29 mouse cellular contexts compared by ENCODE assay signal in genomic region chr4:33007443-33008217, GRCm38 (mm10). TPM values are rescaled to one million over a fixed set of nuclear protein-coding genes. Genes with fewer than 3 reads are reported as not detected.
DNase-seq lines count a peak whose midpoint lies in the region; ATAC-seq and TF ChIP-seq lines count a peak whose summit lies in the region.
"Had no signal": no experiment of that assay in that cellular context is flagged by ENCODE, and none has a peak within 500 bp of the region (broad histone marks: within the 10 kb centered on the region; RNA-seq: fewer than 3 reads in every experiment).

No protein-coding gene starts in this region.

- 76% methylated on average over 9 of the region's 9 CpGs for WGBS in kidney, embryonic 15.5 days
- 23% methylated on average over 9 of the region's 9 CpGs for WGBS in small intestine, adult 2 months

- no peak for TF ChIP-seq CTCF in MEL (IDR thresholded peaks at IDR 0.05 in 2 of 3, conservative IDR thresholded peaks at IDR 0.05 in 1 of 3; ENCODE audit: control insufficient read depth in 1 of 3, insufficient read depth in 1 of 3, low read depth in 2 of 3, low read length in 3 of 3, poor library complexity in 1 of 3, severe bottlenecking in 1 of 3)
- no peak for TF ChIP-seq CTCF in small intestine, adult 2 months (IDR thresholded peaks at IDR 0.05; ENCODE audit: extremely low read depth, insufficient read length, insufficient replicate concordance, low read depth, low read length)

- TF ChIP-seq POLR2A in MEL (IDR thresholded peaks at IDR 0.05; ENCODE audit: control insufficient read depth in 1 of 2, insufficient read depth in 1 of 2, low read depth in 1 of 2, low read length in 2 of 2, poor library complexity in 1 of 2), result no peak
- TF ChIP-seq POLR2A in small intestine, adult 2 months (IDR thresholded peaks at IDR 0.05; ENCODE audit: low read depth, low read length), result no peak

- H3K4me1 ChIP-seq in kidney, embryonic 15.5 days, result no peaks in the 10 kb centered on the region
- H3K4me1 ChIP-seq in MEL (ENCODE audit: control insufficient read depth in 1 of 2, insufficient read depth in 2 of 2, low read length in 2 of 2), result no peaks in the 10 kb centered on the region; a peak in 1 of 4 replicates
- peaks cover 7% of the 10 kb centered on the region; the same call in 1 of the 2 replicates for H3K4me1 ChIP-seq in small intestine, adult 2 months (ENCODE audit: control insufficient read depth, insufficient read depth, insufficient read length, low read length)
- H3K4me1 ChIP-seq: embryonic facial prominence, embryonic 13.5 days; forebrain, embryonic 10.5 days; forebrain, embryonic 15.5 days; limb, embryonic 12.5 days; midbrain, embryonic 15.5 days; neural tube, embryonic 15.5 days had no signal

- 0 out of 2 replicates have a peak, but pooled peaks cover 9% of the 10 kb centered on the region for H3K36me3 ChIP-seq in kidney, embryonic 15.5 days
- peaks cover 0 to 3% of the 10 kb centered on the region in 2 experiments; a peak in 1 of 4 replicates for H3K36me3 ChIP-seq in MEL (ENCODE audit: control insufficient read depth in 1 of 2, insufficient read depth in 2 of 2, low read length in 2 of 2)
- H3K36me3 ChIP-seq in small intestine, adult 2 months (ENCODE audit: control insufficient read depth, insufficient read depth, low read length), result peaks cover 17% of the 10 kb centered on the region
- H3K36me3 ChIP-seq: embryonic facial prominence, embryonic 13.5 days; liver, embryonic 12.5 days had no signal

- no peak overlapping the region for H3K27ac ChIP-seq in kidney, embryonic 15.5 days
- H3K27ac ChIP-seq in MEL (ENCODE audit: control insufficient read depth, low read depth, low read length), result no peak overlapping the region
- H3K27ac ChIP-seq in small intestine, adult 2 months (ENCODE audit: insufficient read depth, low read depth, low read length), result peak overlapping the region; percentile 67
- H3K27ac ChIP-seq: embryonic facial prominence, embryonic 13.5 days; forebrain, embryonic 10.5 days; forebrain, embryonic 15.5 days; left cerebral cortex, adult 2 months; limb, embryonic 12.5 days; liver, embryonic 12.5 days; macrophage; midbrain, embryonic 15.5 days; neural tube, embryonic 15.5 days; stomach, postnatal 0 days had no signal

- DNase-seq in kidney, adult 11 months, result peak; percentile 13
- no peak for DNase-seq in kidney, adult 18-20 months
- DNase-seq in kidney, postnatal 36 days, result peak; percentile 19 to 52
- peak; percentile 54 for DNase-seq in MEL (ENCODE audit: low read depth, low spot score)
- DNase-seq in thymus, postnatal 25 days, result no peak
- DNase-seq: adrenal gland, adult 2 months; adrenal gland, postnatal 36 days; cerebellum, adult 18-20 months; cerebellum, postnatal 10 days; lung, adult 2 months; lung, postnatal 10 days; right cerebral cortex, postnatal 25 days; thymus, adult 18-20 months; thymus, postnatal 36 days had no signal

- no peak overlapping the region for H3K4me3 ChIP-seq in kidney, embryonic 15.5 days (replicated peaks)
- peak overlapping the region; percentile 57 to 63 for H3K4me3 ChIP-seq in MEL (ENCODE audit: control insufficient read depth in 1 of 2, insufficient read depth in 1 of 2, low read depth in 2 of 2, low read length in 2 of 2)
- H3K4me3 ChIP-seq in small intestine, adult 2 months (ENCODE audit: low read depth, low read length), result no peak overlapping the region
- H3K4me3 ChIP-seq: embryonic facial prominence, embryonic 13.5 days; forebrain, embryonic 10.5 days; forebrain, embryonic 15.5 days; left cerebral cortex, adult 2 months; limb, embryonic 12.5 days; liver, embryonic 12.5 days; midbrain, embryonic 15.5 days; neural tube, embryonic 15.5 days had no signal

- ATAC-seq in kidney, embryonic 15.5 days (replicated peaks; ENCODE audit: low FRiP score), result no peak
- ATAC-seq: forebrain, embryonic 15.5 days; hindbrain, embryonic 16.5 days; liver, embryonic 12.5 days; midbrain, embryonic 15.5 days had no signal

- no peaks in the 10 kb centered on the region for H3K79me2 ChIP-seq in MEL (ENCODE audit: control insufficient read depth, insufficient read depth, low read length, poor library complexity)

- no peak overlapping the region for H3K9ac ChIP-seq in kidney, embryonic 15.5 days
- H3K9ac ChIP-seq in MEL (ENCODE audit: control insufficient read depth, low read depth, low read length, poor library complexity, severe bottlenecking), result peak overlapping the region; percentile 21; the same call in 1 of the 2 replicates
- H3K9ac ChIP-seq: embryonic facial prominence, embryonic 13.5 days; forebrain, embryonic 15.5 days; limb, embryonic 12.5 days; liver, embryonic 12.5 days; midbrain, embryonic 15.5 days; neural tube, embryonic 15.5 days had no signal

- H3K4me2 ChIP-seq in kidney, embryonic 15.5 days, result no peak overlapping the region
- H3K4me2 ChIP-seq: embryonic facial prominence, embryonic 13.5 days; forebrain, embryonic 15.5 days; limb, embryonic 12.5 days; liver, embryonic 12.5 days; midbrain, embryonic 15.5 days; neural tube, embryonic 15.5 days had no signal

- H3K9me3 ChIP-seq in kidney, embryonic 15.5 days (replicated peaks), result no peaks in the 10 kb centered on the region
- H3K9me3 ChIP-seq in MEL (replicated peaks; ENCODE audit: insufficient read depth, low read length), result no peaks in the 10 kb centered on the region
- H3K9me3 ChIP-seq: embryonic facial prominence, embryonic 13.5 days; forebrain, embryonic 10.5 days; forebrain, embryonic 15.5 days; limb, embryonic 12.5 days; liver, embryonic 12.5 days; midbrain, embryonic 15.5 days; neural tube, embryonic 15.5 days had no signal

- TF ChIP-seq EP300 in MEL (IDR thresholded peaks at IDR 0.05; ENCODE audit: low read depth in 1 of 2, low read length in 2 of 2), result peak; percentile 26 to 53; a peak in 2 of 4 replicates

- TF ChIP-seq RAD21 in MEL (IDR thresholded peaks at IDR 0.05; ENCODE audit: low read depth, low read length), result no peak

- no peaks in the 10 kb centered on the region for H3K27me3 ChIP-seq in kidney, embryonic 15.5 days
- no peaks in the 10 kb centered on the region for H3K27me3 ChIP-seq in MEL (ENCODE audit: control insufficient read depth in 1 of 2, insufficient read depth in 2 of 2, low read length in 2 of 2)
- no peaks in the 10 kb centered on the region for H3K27me3 ChIP-seq in small intestine, adult 2 months (ENCODE audit: control insufficient read depth, insufficient read depth, low read length)
- H3K27me3 ChIP-seq: embryonic facial prominence, embryonic 13.5 days; forebrain, embryonic 15.5 days; limb, embryonic 12.5 days; liver, embryonic 12.5 days; midbrain, embryonic 15.5 days; neural tube, embryonic 15.5 days had no signal

TF ChIP-seq in MEL, 35 proteins besides CTCF, POLR2A, EP300 and RAD21:
- TF ChIP-seq SIN3A (IDR thresholded peaks at IDR 0.05; ENCODE audit: low read length) (peak; percentile 57), NELFE (IDR thresholded peaks at IDR 0.05; ENCODE audit: low read depth, low read length) (no peak), TCF12 (IDR thresholded peaks at IDR 0.05; ENCODE audit: low read depth, low read length) (peak; percentile 15; the same call in 1 of the 2 replicates), RCOR1 (IDR thresholded peaks at IDR 0.05; ENCODE audit: low read depth, low read length) (no peak), USF2 (IDR thresholded peaks at IDR 0.05; ENCODE audit: borderline replicate concordance in 1 of 2, insufficient read depth in 1 of 2, low read depth in 1 of 2, low read length in 2 of 2) (no peak), JUND (IDR thresholded peaks at IDR 0.05; ENCODE audit: low read depth, low read length) (no peak), GATA1 (IDR thresholded peaks at IDR 0.05; ENCODE audit: low read depth, low read length) (peak; percentile 68), ETS1 (IDR thresholded peaks at IDR 0.05; ENCODE audit: low read depth, low read length) (peak; percentile 72), SMC3 (IDR thresholded peaks at IDR 0.05; ENCODE audit: low read depth, low read length) (no peak), ZKSCAN1 (IDR thresholded peaks at IDR 0.05; ENCODE audit: low read depth, low read length) (no peak), GABPA (IDR thresholded peaks at IDR 0.05; ENCODE audit: low read depth, low read length) (no peak), ZC3H11A (IDR thresholded peaks at IDR 0.05; ENCODE audit: low read depth, low read length) (no peak), MAFK (IDR thresholded peaks at IDR 0.05; ENCODE audit: borderline replicate concordance, low read depth, low read length) (no peak), MXI1 (IDR thresholded peaks at IDR 0.05; ENCODE audit: low read depth, low read length) (no peak; the same call in 1 of the 2 replicates), KAT2A (conservative IDR thresholded peaks at IDR 0.05; ENCODE audit: low read depth, low read length) (no peak), CHD1 (IDR thresholded peaks at IDR 0.05; ENCODE audit: low read depth, low read length) (no peak)

RNA-seq across cellular contexts. Expression of gene Ube2j1, which starts 23.6 kb away (rescaled TPM):
- 44.7 and 48.9 TPM in 2 replicates for polyA plus RNA-seq in kidney, embryonic 15.5 days (2015; fragmentation: Nextera tagmentation; extraction: Ambion mirVana)
- total RNA-seq in MEL (2012; rRNA removed), result 32.6 and 35.4 TPM in 2 replicates
- polyA plus RNA-seq in MEL (2012; ENCODE audit: insufficient read depth in 1 of 2, insufficient read length in 2 of 2, low read depth in 1 of 2, low replicate concordance in 2 of 2, missing spikeins in 1 of 2), result 10 to 100 TPM in 1 of 2 experiments, not detected in 1; 42.9 TPM
- 8.8 and 18.5 TPM in 2 replicates for polyA plus RNA-seq in small intestine, adult 2 months (2012; rRNA removed)

RNA-seq across cellular contexts. Expression of gene Rragd, which starts 24.8 kb away (rescaled TPM):
- polyA plus RNA-seq in kidney, embryonic 15.5 days (2015; fragmentation: Nextera tagmentation; extraction: Ambion mirVana), result 17.6 and 21.1 TPM in 2 replicates
- total RNA-seq in MEL (2012; rRNA removed), result not detected in 2 replicates
- not detected for polyA plus RNA-seq in MEL (2012; ENCODE audit: insufficient read depth in 1 of 2, insufficient read length in 2 of 2, low read depth in 1 of 2, low replicate concordance in 2 of 2, missing spikeins in 1 of 2)
- 4.7 and 14.9 TPM in 2 replicates for polyA plus RNA-seq in small intestine, adult 2 months (2012; rRNA removed)

RNA-seq across cellular contexts. Expression of gene Gabrr2, which starts 55.2 kb away (rescaled TPM):
- 0.36 TPM in 1 of 2 replicates, not detected in the other for polyA plus RNA-seq in kidney, embryonic 15.5 days (2015; fragmentation: Nextera tagmentation; extraction: Ambion mirVana)
- total RNA-seq in MEL (2012; rRNA removed), result 0.12 TPM in 1 of 2 replicates, not detected in the other
- under 1 TPM in 1 of 2 experiments, not detected in 1; 0.11 TPM for polyA plus RNA-seq in MEL (2012; ENCODE audit: insufficient read depth in 1 of 2, insufficient read length in 2 of 2, low read depth in 1 of 2, low replicate concordance in 2 of 2, missing spikeins in 1 of 2)
- 0.18 and 1.5 TPM in 2 replicates for polyA plus RNA-seq in small intestine, adult 2 months (2012; rRNA removed)
- total RNA-seq: adrenal gland, adult 2 months; common myeloid progenitor, adult 5-6 weeks; layer of hippocampus, postnatal 14 days had no signal
- polyA plus RNA-seq: liver, embryonic 12.5 days; macrophage had no signal

RNA-seq across cellular contexts. Expression of gene Ankrd6, which starts 57.0 kb away (rescaled TPM):
- 12.1 and 13.1 TPM in 2 replicates for polyA plus RNA-seq in kidney, embryonic 15.5 days (2015; fragmentation: Nextera tagmentation; extraction: Ambion mirVana)
- 1.1 and 1.4 TPM in 2 replicates for total RNA-seq in MEL (2012; rRNA removed)
- polyA plus RNA-seq in MEL (2012; ENCODE audit: insufficient read depth in 1 of 2, insufficient read length in 2 of 2, low read depth in 1 of 2, low replicate concordance in 2 of 2, missing spikeins in 1 of 2), result 1 to 10 TPM in 1 of 2 experiments, not detected in 1; 1.8 TPM
- 0.17 and 0.27 TPM in 2 replicates for polyA plus RNA-seq in small intestine, adult 2 months (2012; rRNA removed)

Comparison
In these comparisons a context has a peak if more than half of its experiments do, and no peak if none do; other contexts are left out.
1. DNase-seq: peak in kidney, adult 11 months (single experiment), kidney, postnatal 36 days (2 of 2) and MEL (single experiment); none in kidney, adult 18-20 months (single experiment) and thymus, postnatal 25 days (single experiment).
2. H3K4me3 ChIP-seq: peak in MEL (2 of 2); none in kidney, embryonic 15.5 days (single experiment) and small intestine, adult 2 months (single experiment).